Mouse (Mus musculus) hindlimb bud, embryonic 11.5 days (tissue): Measurements from ENCODE around the gene Ppp1r3c.
"Not testable (repeated sequence)": the region's sequence is repeated elsewhere in the genome, so short reads cannot be mapped to it uniquely, and the experiment has no call there.

Experiments
- DNase-seq: peaks from one replicate; pipeline ENCODE4 v3.0.0-alpha.2; 2012; ENCODE audit warnings: low read depth, low spot score; ENCODE audit errors: extremely low spot score

Ppp1r3c gene

DNA sequence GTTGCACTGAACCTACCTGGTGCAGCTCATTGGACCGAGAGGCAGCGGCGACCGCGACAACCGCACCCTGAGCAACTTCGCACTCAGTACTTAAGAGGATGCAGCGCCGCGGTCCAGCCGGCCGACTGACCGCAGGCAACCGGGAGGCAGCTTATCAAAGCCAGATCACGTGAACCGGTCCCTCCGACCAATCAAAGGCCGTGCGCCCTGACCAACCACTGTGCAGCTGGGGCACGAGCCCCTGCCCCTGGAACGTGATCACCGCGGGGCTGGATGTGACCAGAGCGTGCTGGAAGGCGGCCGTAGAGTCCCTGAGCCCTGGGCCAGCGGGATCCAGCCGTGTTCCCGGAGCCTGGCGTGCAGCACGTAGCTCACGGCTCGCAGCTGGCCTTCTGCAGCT lies at the start of gene Ppp1r3c:
Ppp1r3c (minus strand) TSS at position 117 of the 400 bp plus-strand sequence.
- peak; percentile 68 for DNase-seq

DNA sequence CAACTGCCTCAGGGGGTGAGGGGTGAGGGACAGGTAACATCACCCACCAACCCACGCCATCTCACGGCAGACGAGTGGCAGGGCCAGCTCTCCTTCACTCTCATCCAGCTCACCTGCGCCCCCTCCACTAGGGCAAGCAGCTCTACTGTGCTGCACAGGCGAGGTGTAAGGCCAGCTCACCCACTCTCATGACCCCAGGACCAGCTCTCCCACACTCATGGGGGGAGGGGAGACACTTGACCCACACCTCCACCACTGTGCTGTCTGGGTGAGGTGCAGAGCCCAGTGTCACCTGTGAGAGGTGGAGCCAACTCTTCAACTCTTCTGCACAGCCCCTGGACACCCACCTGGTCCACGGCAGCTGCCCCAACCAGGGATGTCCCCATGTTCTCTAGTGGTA lies 46.7 kb upstream of the Ppp1r3c start:
- no peak for DNase-seq

GRCm38 (mm10) chr19:36782591-36782990 lies 46.1 kb upstream of the Ppp1r3c start:
- DNase-seq, result no peak

DNA sequence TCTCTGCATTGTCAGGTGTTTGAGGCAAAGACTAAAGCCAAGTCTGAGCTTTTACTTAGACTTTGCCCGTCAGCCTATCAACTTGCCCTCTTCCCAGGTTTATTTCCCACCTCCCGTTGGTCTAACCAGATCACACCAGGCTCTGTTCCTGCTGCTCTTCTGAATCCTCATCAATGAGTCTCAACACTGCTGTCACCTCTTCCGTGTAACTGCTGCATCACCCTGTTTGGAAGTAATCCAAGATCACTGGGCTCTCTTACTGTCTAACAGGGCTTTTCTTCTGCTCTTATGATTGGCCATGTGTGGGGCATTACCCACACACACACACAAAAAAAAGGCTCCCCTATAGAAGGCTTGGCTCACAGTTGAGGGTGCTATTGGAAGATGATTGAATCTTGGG lies 45.5 kb upstream of the Ppp1r3c start:
- no peak for DNase-seq

- no peak for DNase-seq
Measured at GRCm38 (mm10) chr19:36780375-36780774, 43.9 kb upstream of the Ppp1r3c start.

DNA sequence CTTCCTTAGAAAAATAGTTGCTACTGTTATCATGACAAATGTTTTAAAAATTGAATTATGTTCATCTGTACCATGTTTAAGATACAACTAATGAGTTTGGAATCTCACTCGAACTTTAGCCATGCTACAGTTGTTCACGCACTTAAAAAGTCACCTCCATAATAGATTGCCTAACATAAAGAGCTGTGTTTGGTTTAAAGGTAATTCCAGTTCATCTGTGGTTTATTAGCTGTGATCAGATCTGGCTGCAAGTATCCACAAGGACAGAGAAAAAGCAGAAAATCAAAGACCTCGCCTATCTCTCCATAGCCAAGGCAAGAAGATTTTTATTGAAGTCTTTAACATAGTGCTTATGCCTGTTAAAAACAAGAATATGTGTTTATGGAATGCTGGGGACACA lies 43.3 kb upstream of the Ppp1r3c start:
- no peak for DNase-seq

GRCm38 (mm10) chr19:36775531-36775930 lies 39.1 kb upstream of the Ppp1r3c start:
- no peak for DNase-seq

- no peak for DNase-seq
Measured at GRCm38 (mm10) chr19:36773716-36774459, 37.4 kb upstream of the Ppp1r3c start.

GRCm38 (mm10) chr19:36768084-36768483 lies 31.6 kb upstream of the Ppp1r3c start:
- DNase-seq, result no peak

GRCm38 (mm10) chr19:36764451-36764850 lies 28.0 kb upstream of the Ppp1r3c start:
- no peak for DNase-seq

DNA sequence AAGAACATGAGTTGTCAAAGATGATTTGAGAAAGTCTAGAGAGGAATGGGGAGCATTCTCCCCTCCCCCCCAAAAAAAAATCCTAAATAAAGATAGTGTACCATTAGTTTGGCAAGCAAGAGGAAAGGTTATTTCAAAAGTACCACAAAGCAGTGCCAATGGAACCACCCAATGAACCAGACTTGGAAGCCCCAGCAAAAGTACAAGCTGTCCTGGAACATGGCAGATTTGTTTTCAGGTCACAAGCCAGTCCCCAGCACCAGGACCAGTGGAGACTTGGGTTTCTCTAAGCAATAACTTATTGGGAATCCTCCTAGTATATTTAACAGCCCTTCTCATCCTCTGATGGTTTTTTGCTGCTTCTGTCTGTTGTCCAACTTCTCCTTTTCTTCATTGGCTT lies 12.5 kb upstream of the Ppp1r3c start:
- no peak for DNase-seq

- DNase-seq, result no peak
Measured at GRCm38 (mm10) chr19:36742331-36742730, 5.9 kb upstream of the Ppp1r3c start.

DNA sequence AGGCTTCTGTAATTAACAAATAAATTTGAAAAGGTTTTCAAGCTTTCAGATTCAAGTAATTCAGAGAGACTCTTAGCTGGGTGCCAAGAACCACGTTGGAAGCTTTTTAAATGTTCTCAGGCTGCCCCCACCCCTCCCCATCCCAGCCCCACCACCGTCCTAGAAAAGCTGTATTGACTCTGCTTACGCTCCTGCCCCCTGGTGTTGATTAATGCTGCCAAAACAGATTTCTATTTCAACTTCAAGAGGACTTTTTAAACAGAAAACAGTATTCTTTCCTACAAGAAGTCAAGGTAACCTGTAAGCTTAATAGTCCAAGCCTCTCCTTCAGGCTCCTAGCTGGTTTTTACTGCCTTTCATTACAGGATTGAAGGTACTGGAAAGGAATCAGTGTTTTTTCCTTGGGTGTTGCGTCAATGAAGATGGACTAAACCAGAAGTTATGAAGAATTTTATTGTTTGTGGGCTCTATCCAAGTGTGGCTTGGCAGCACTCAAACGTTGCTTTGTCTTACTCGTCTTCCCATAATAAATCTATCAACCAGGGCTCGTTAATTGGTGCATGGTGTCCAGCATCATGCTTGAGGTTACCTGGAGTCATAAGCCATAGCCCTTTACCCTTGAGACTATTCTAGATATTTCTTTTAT lies 3.2 kb upstream of the Ppp1r3c start:
- no peak for DNase-seq

DNA sequence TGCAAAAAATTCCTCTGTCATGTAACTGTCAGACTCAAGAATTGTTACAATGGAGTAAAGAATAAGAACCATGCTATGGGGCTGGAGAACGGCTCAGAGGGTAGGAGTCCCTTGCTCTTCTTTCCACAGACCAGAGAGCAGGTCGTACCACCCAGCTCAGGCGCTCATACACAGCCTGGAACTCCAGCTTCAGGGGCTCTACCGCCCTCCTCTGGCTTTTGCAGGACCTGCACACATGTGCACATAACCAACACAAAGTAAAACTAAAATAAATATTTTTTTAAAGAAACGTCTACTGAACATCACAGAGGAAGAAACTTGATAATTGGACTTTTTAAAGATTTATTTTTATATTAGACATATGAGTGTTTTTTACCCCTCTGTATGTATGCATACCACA lies 1.6 kb upstream of the Ppp1r3c start:
- no peak for DNase-seq

- DNase-seq, result no peak
Measured at GRCm38 (mm10) chr19:36737087-36737486, 634 bp upstream of the Ppp1r3c start.

- DNase-seq, result no peak
Measured at GRCm38 (mm10) chr19:36734308-36735038, 2.0 kb downstream of the Ppp1r3c start.

GRCm38 (mm10) chr19:36733191-36733943 lies 3.1 kb downstream of the Ppp1r3c start:
- no peak for DNase-seq

GRCm38 (mm10) chr19:36731310-36731709 lies 5.1 kb downstream of the Ppp1r3c start:
- DNase-seq, result no peak

DNA sequence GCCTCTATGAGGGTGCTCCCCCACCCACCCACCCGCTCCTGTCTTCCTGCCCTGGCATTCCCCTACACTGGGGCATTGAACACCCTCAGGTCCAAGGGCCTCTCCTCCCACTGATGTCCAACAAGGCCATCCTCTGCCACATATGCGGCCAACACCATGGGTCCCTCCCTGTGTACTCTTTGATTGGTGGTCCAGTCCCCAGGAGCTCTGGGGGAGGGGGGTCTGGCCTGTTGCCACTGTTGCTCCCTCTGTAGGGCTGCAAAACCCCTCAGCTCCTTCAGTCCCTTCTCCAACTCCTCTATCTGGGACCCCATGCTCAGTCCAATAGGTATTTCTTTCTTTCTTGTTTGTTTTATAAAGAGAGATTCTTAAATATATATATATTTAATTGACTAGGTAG lies 6.0 kb downstream of the Ppp1r3c start:
- DNase-seq, result not testable (repeated sequence)

- DNase-seq, result no peak
Measured at GRCm38 (mm10) chr19:36728741-36729460, 7.6 kb downstream of the Ppp1r3c start.

DNA sequence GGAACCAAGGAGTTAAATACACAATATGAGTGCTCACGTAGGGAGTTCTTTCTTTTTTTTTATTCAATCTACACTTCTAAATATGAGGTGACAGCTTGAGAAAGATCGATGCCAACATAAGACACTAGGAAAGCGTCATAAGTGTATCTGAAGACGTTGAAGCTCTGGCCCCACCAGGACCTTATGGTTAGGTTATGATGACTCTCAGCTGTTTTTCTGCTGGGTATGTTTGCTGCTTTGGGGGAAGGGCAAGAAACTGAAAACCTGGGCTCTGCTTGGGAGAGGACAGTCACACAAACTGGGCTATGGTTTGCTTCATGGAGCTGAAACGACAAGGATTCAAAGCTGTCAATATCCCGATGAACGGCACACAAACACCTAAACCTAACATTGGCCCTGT lies 11.5 kb downstream of the Ppp1r3c start:
- DNase-seq, result no peak
